Mouse (Mus musculus): ENCODE measurements around the gene Capn2.

Capn2 gene

GRCm38 (mm10) chr1:182525601-182526000, 8.2 kb upstream of the Capn2 start:
- no peak for DNase-seq

GRCm38 (mm10) chr1:182523692-182524091, 6.3 kb upstream of the Capn2 start:
- DNase-seq, result no peak

- DNase-seq, result no peak
Measured at GRCm38 (mm10) chr1:182522961-182523360, 5.6 kb upstream of the Capn2 start.

- DNase-seq, result no peak
Measured at GRCm38 (mm10) chr1:182520938-182521500, 3.6 kb upstream of the Capn2 start.

GRCm38 (mm10) chr1:182520091-182520937, 2.9 kb upstream of the Capn2 start:
- DNase-seq, result no peak

- no peak for DNase-seq
Measured at GRCm38 (mm10) chr1:182519341-182519740, 1.9 kb upstream of the Capn2 start.

GRCm38 (mm10) chr1:182518811-182519210, 1.4 kb upstream of the Capn2 start:
- DNase-seq, result no peak

GRCm38 (mm10) chr1:182518143-182518680, 804 bp upstream of the Capn2 start:
- no peak for DNase-seq

GRCm38 (mm10) chr1:182517677-182518011, 236 bp upstream of the Capn2 start:
- no peak for DNase-seq

- DNase-seq, result no peak
Measured at GRCm38 (mm10) chr1:182514803-182515590, 2.4 kb downstream of the Capn2 start.

GRCm38 (mm10) chr1:182513714-182514113, 3.7 kb downstream of the Capn2 start:
- DNase-seq, result no peak

- no peak for DNase-seq
Measured at GRCm38 (mm10) chr1:182512901-182513410, 4.5 kb downstream of the Capn2 start.

- no peak for DNase-seq
Measured at GRCm38 (mm10) chr1:182511778-182512177, 5.6 kb downstream of the Capn2 start.

- no peak for DNase-seq
Measured at GRCm38 (mm10) chr1:182511073-182511472, 6.3 kb downstream of the Capn2 start.

GRCm38 (mm10) chr1:182509110-182509797, 8.2 kb downstream of the Capn2 start:
- DNase-seq, result no peak

- DNase-seq, result no peak
Measured at GRCm38 (mm10) chr1:182506229-182506986, 11.0 kb downstream of the Capn2 start.

GRCm38 (mm10) chr1:182505291-182505690, 12.1 kb downstream of the Capn2 start:
- DNase-seq, result no peak

- DNase-seq, result no peak
Measured at GRCm38 (mm10) chr1:182504223-182504622, 13.2 kb downstream of the Capn2 start.

GRCm38 (mm10) chr1:182503206-182503900, 14.1 kb downstream of the Capn2 start:
- no peak for DNase-seq

- DNase-seq, result no peak
Measured at GRCm38 (mm10) chr1:182502491-182503050, 14.8 kb downstream of the Capn2 start.

All from cerebellum, adult 11 months (tissue).